Mouse (Mus musculus): ENCODE measurements around the gene Camk1d.

GRCm38 (mm10) chr2:5267980-5268379, 446.3 kb downstream of the Camk1d start:
- TF ChIP-seq POLR2A (IDR thresholded peaks at IDR 0.05; ENCODE audit: low read depth, low read length) (no peak), CTCF (conservative IDR thresholded peaks at IDR 0.05 in 1 of 2, IDR thresholded peaks at IDR 0.05 in 1 of 2; ENCODE audit: low read depth in 2 of 2, low read length in 2 of 2) (no peak), POLR2AphosphoS2 (IDR thresholded peaks at IDR 0.05; ENCODE audit: low read depth, low read length) (no peak), MEF2A (IDR thresholded peaks at IDR 0.05; ENCODE audit: borderline replicate concordance, low read depth, low read length) (no peak), ZC3H11A (IDR thresholded peaks at IDR 0.05; ENCODE audit: low read depth, low read length) (no peak), NRF1 (IDR thresholded peaks at IDR 0.05; ENCODE audit: low read depth, low read length) (no peak), USF1 (IDR thresholded peaks at IDR 0.05; ENCODE audit: low read depth, low read length) (no peak), EP300 (IDR thresholded peaks at IDR 0.05; ENCODE audit: low read length) (no peak), MAX (IDR thresholded peaks at IDR 0.05; ENCODE audit: low read length) (no peak), CHD1 (IDR thresholded peaks at IDR 0.05; ENCODE audit: low read depth, low read length) (no peak), ZMIZ1 (IDR thresholded peaks at IDR 0.05; ENCODE audit: low read depth, low read length) (no peak), E2F4 (IDR thresholded peaks at IDR 0.05; ENCODE audit: insufficient replicate concordance, low read depth, low read length) (no peak), ELF1 (IDR thresholded peaks at IDR 0.05; ENCODE audit: low read depth, low read length) (no peak), RCOR1 (conservative IDR thresholded peaks at IDR 0.05; ENCODE audit: low read depth, low read length) (no peak)
